Mouse (Mus musculus): ENCODE measurements around the gene Rcor3.
A peak's percentile ranks its signal among the peaks of the same experiment; 100 is the strongest.

Rcor3 gene

GRCm38 (mm10) chr1:192094451-192095170 is 43.3 kb downstream of the Rcor3 start:
- DNase-seq (ENCODE audit: low spot score): no peak

GRCm38 (mm10) chr1:192092879-192093660 is 44.8 kb downstream of the Rcor3 start:
- no peak for DNase-seq (ENCODE audit: low spot score)

- peak; percentile 95 for DNase-seq (ENCODE audit: low spot score)
Measured at GRCm38 (mm10) chr1:192091806-192092772, 45.8 kb downstream of the Rcor3 start, which contains the start of gene Traf5. Gene Traf5, minus strand, starts transcription at chr1:192092559.

- DNase-seq (ENCODE audit: low spot score): no peak
Measured at GRCm38 (mm10) chr1:192090689-192091567, 46.9 kb downstream of the Rcor3 start.

GRCm38 (mm10) chr1:192090281-192090680 is 47.6 kb downstream of the Rcor3 start:
- DNase-seq (ENCODE audit: low spot score): no peak

- DNase-seq (ENCODE audit: low spot score): no peak
Measured at GRCm38 (mm10) chr1:192089208-192090166, 48.4 kb downstream of the Rcor3 start.

GRCm38 (mm10) chr1:192088011-192088410 is 49.9 kb downstream of the Rcor3 start:
- DNase-seq (ENCODE audit: low spot score): no peak

- DNase-seq (ENCODE audit: low spot score): no peak
Measured at GRCm38 (mm10) chr1:192087098-192087497, 50.8 kb downstream of the Rcor3 start.

GRCm38 (mm10) chr1:192086279-192087037 is 51.4 kb downstream of the Rcor3 start:
- no peak for DNase-seq (ENCODE audit: low spot score)

GRCm38 (mm10) chr1:192085218-192085617 is 52.6 kb downstream of the Rcor3 start:
- no peak for DNase-seq (ENCODE audit: low spot score)

GRCm38 (mm10) chr1:192082646-192083045 is 55.2 kb downstream of the Rcor3 start:
- DNase-seq (ENCODE audit: low spot score): no peak

GRCm38 (mm10) chr1:192081129-192081528 is 56.7 kb downstream of the Rcor3 start:
- DNase-seq (ENCODE audit: low spot score): no peak

- no peak for DNase-seq (ENCODE audit: low spot score)
Measured at GRCm38 (mm10) chr1:192079121-192079520, 58.7 kb downstream of the Rcor3 start.

GRCm38 (mm10) chr1:192078406-192078805 is 59.5 kb downstream of the Rcor3 start:
- DNase-seq (ENCODE audit: low spot score): no peak

GRCm38 (mm10) chr1:192076796-192077535 is 60.9 kb downstream of the Rcor3 start:
- no peak for DNase-seq (ENCODE audit: low spot score)

- DNase-seq (ENCODE audit: low spot score): no peak
Measured at GRCm38 (mm10) chr1:192076101-192076500, 61.8 kb downstream of the Rcor3 start.

- no peak for DNase-seq (ENCODE audit: low spot score)
Measured at GRCm38 (mm10) chr1:192074824-192075223, 63.0 kb downstream of the Rcor3 start.

- DNase-seq (ENCODE audit: low spot score): no peak
Measured at GRCm38 (mm10) chr1:192072426-192072825, 65.4 kb downstream of the Rcor3 start.

Measured in ovary, postnatal 10 days (tissue).